8 mouse cellular contexts compared by ENCODE assay signal in the genomic region with DNA sequence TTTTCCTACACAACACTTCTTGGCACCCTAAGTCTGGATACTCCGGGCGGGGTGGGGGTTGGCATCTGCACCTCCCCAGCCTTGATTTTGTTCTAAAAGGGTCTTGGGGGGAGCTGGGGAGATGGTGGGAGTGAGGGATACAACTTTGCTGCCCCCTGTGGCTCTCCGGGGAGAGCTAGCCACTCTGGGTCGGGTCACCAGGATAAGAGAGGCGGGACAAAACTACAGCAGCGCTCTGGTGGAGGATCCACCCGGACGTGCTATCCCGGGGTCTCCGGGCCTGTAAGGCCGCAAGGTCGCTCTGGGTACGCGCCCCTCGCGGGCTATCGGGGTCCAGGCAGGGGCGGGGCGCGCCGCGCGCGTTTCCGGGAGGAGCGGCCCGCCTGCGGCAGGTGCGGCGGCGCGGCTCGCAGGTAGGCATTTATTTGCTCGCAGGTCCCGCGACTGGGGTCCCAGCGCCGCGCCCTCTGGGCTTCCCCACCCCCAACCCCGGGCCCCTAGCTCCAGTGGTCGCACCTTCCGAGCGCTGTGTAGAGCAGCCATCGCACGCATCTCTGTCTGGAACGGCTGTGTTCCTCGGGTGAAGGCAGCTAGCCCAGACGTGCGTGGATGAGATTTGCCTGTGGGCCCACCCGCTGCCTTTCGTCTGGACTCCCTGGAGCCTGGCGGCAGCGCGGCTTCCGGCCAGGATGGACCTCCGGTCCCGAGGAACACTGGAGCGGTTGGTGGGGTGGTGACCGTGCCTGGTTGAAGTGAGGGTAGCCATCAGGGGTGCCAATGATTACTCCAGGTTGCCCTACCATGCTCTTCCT. TPM values are rescaled to one million over a fixed set of nuclear protein-coding genes. Genes with fewer than 3 reads are reported as not detected.
DNase-seq lines count a peak whose midpoint lies in the region; ATAC-seq lines count a peak whose summit lies in the region.

No protein-coding gene starts in this region.

- no peak for ATAC-seq in cerebellum, adult (ENCODE audit: insufficient number of reproducible peaks, low FRiP score, low TSS enrichment)
- no peak for ATAC-seq in forebrain, embryonic 16.5 days
- no peak for ATAC-seq in kidney, embryonic 16.5 days (ENCODE audit: low FRiP score, low TSS enrichment)
- no peak for ATAC-seq in CD4-positive, CD25-positive, alpha-beta regulatory T cell, adult 4 months

- peak overlapping the region; percentile 38 for H3K9ac ChIP-seq in forebrain, embryonic 16.5 days (replicated peaks; ENCODE audit: low read depth, low read length)
- H3K9ac ChIP-seq in kidney, embryonic 16.5 days (replicated peaks; ENCODE audit: low read length), result peak overlapping the region; percentile 68

- H3K4me2 ChIP-seq in forebrain, embryonic 16.5 days (ENCODE audit: low read length), result peak overlapping the region; percentile 54
- peak overlapping the region; percentile 79 for H3K4me2 ChIP-seq in kidney, embryonic 16.5 days (replicated peaks; ENCODE audit: low read depth, low read length)

- H3K36me3 ChIP-seq in forebrain, embryonic 16.5 days (ENCODE audit: control insufficient read depth, insufficient read depth), result no peaks in the 10 kb centered on the region
- H3K36me3 ChIP-seq in kidney, embryonic 16.5 days (ENCODE audit: insufficient read depth, low read length), result peaks cover 11% of the 10 kb centered on the region

- H3K4me3 ChIP-seq in forebrain, embryonic 16.5 days (replicated peaks; ENCODE audit: low read length), result peak overlapping the region; percentile 36
- peak overlapping the region; percentile 59 for H3K4me3 ChIP-seq in kidney, embryonic 16.5 days (ENCODE audit: low read length)

- H3K27ac ChIP-seq in forebrain, embryonic 16.5 days (ENCODE audit: low read length), result no peak overlapping the region
- H3K27ac ChIP-seq in kidney, embryonic 16.5 days (ENCODE audit: low read length), result no peak overlapping the region

- DNase-seq in cerebellum, adult 8-10 months, result peak; percentile 46
- DNase-seq in MN1 (ENCODE audit: low spot score), result peak; percentile 49
- peak; percentile 66 to 70 for DNase-seq in lung, postnatal 4 days
- no peak for DNase-seq in gastrocnemius, adult 18-20 months (ENCODE audit: low spot score)

- WGBS in forebrain, embryonic 16.5 days, result 2% methylated on average over 54 of the region's 59 CpGs
- 2% methylated on average over 59 of the region's 59 CpGs for WGBS in kidney, embryonic 16.5 days

- H3K4me1 ChIP-seq in forebrain, embryonic 16.5 days (replicated peaks; ENCODE audit: control insufficient read depth, insufficient read depth, low read length), result peaks cover 12% of the 10 kb centered on the region
- H3K4me1 ChIP-seq in kidney, embryonic 16.5 days (ENCODE audit: insufficient read depth, low read length), result peaks cover 42% of the 10 kb centered on the region

- H3K9me3 ChIP-seq in forebrain, embryonic 16.5 days (ENCODE audit: control insufficient read depth, low read length), result no peaks in the 10 kb centered on the region
- H3K9me3 ChIP-seq in kidney, embryonic 16.5 days (ENCODE audit: low read length), result no peaks in the 10 kb centered on the region

- H3K27me3 ChIP-seq in forebrain, embryonic 16.5 days (replicated peaks; ENCODE audit: control insufficient read depth, insufficient read depth, low read length), result peaks cover 59% of the 10 kb centered on the region
- H3K27me3 ChIP-seq in kidney, embryonic 16.5 days (ENCODE audit: insufficient read depth, low read length), result peaks cover 34% of the 10 kb centered on the region

RNA-seq across cellular contexts. Expression of a gene that starts 0.8 kb away (rescaled TPM):
- polyA plus RNA-seq in forebrain, embryonic 16.5 days (2015; fragmentation: Nextera tagmentation; extraction: Ambion mirVana), result 5.2 and 5.3 TPM in 2 replicates
- 23.7 and 24.1 TPM in 2 replicates for polyA plus RNA-seq in kidney, embryonic 16.5 days (2015; fragmentation: Nextera tagmentation; extraction: Ambion mirVana)
- polyA plus RNA-seq in CD4-positive, CD25-positive, alpha-beta regulatory T cell, adult 4 months (2017; shearing (Covaris generic)), result not detected
- total RNA-seq in gastrocnemius, adult 18-20 months (2021), result 1 to 10 TPM; 7.2 to 8.9 TPM

RNA-seq across cellular contexts. Expression of a gene that starts 5.5 kb away (rescaled TPM):
- polyA plus RNA-seq in forebrain, embryonic 16.5 days (2015; fragmentation: Nextera tagmentation; extraction: Ambion mirVana), result 20.8 TPM in 2 replicates
- 48.4 and 54.3 TPM in 2 replicates for polyA plus RNA-seq in kidney, embryonic 16.5 days (2015; fragmentation: Nextera tagmentation; extraction: Ambion mirVana)
- 10 to 100 TPM in 1 of 2 experiments, 1 to 10 TPM in 1; 7.8 to 12.0 TPM for polyA plus RNA-seq in CD4-positive, CD25-positive, alpha-beta regulatory T cell, adult 4 months (2017; shearing (Covaris generic))
- 10 to 100 TPM; 82.6 to 90.7 TPM for total RNA-seq in gastrocnemius, adult 18-20 months (2021)

RNA-seq across cellular contexts. Expression of a gene that starts 6.7 kb away (rescaled TPM):
- polyA plus RNA-seq in forebrain, embryonic 16.5 days (2015; fragmentation: Nextera tagmentation; extraction: Ambion mirVana), result 20.5 and 23.2 TPM in 2 replicates
- 47.0 and 51.5 TPM in 2 replicates for polyA plus RNA-seq in kidney, embryonic 16.5 days (2015; fragmentation: Nextera tagmentation; extraction: Ambion mirVana)
- polyA plus RNA-seq in CD4-positive, CD25-positive, alpha-beta regulatory T cell, adult 4 months (2017; shearing (Covaris generic)), result 10 to 100 TPM; 66.1 to 92.2 TPM
- total RNA-seq in gastrocnemius, adult 18-20 months (2021), result 100 to 1,000 TPM; 288 to 309 TPM

RNA-seq across cellular contexts. Expression of a gene that starts 13.2 kb away (rescaled TPM):
- 60.7 and 61.9 TPM in 2 replicates for polyA plus RNA-seq in forebrain, embryonic 16.5 days (2015; fragmentation: Nextera tagmentation; extraction: Ambion mirVana)
- polyA plus RNA-seq in kidney, embryonic 16.5 days (2015; fragmentation: Nextera tagmentation; extraction: Ambion mirVana), result 68.8 and 73.2 TPM in 2 replicates
- 10 to 100 TPM; 19.4 to 20.8 TPM for polyA plus RNA-seq in CD4-positive, CD25-positive, alpha-beta regulatory T cell, adult 4 months (2017; shearing (Covaris generic))
- 10 to 100 TPM; 62.0 to 64.3 TPM for total RNA-seq in gastrocnemius, adult 18-20 months (2021)

RNA-seq across cellular contexts. Expression of a gene that starts 13.3 kb away (rescaled TPM):
- polyA plus RNA-seq in forebrain, embryonic 16.5 days (2015; fragmentation: Nextera tagmentation; extraction: Ambion mirVana), result 29.8 and 31.8 TPM in 2 replicates
- polyA plus RNA-seq in kidney, embryonic 16.5 days (2015; fragmentation: Nextera tagmentation; extraction: Ambion mirVana), result 105 and 110 TPM in 2 replicates
- 1 to 10 TPM; 1.3 to 1.5 TPM for polyA plus RNA-seq in CD4-positive, CD25-positive, alpha-beta regulatory T cell, adult 4 months (2017; shearing (Covaris generic))
- total RNA-seq in gastrocnemius, adult 18-20 months (2021), result 1 to 10 TPM; 6.6 to 7.1 TPM
